Mouse (Mus musculus): ENCODE results near the gene Rarg.

Rarg gene

GRCm38 (mm10) chr15:102257202-102258075 is at the start of gene Rarg:
Rarg (minus strand) TSS chr15:102257517.
- DNase-seq: peak; percentile 81

- no peak for DNase-seq
These were observed 45.2 kb upstream of the Rarg start for GRCm38 (mm10) chr15:102302542-102302941.

- DNase-seq: no peak
These were observed 39.2 kb upstream of the Rarg start for GRCm38 (mm10) chr15:102296368-102297006.

GRCm38 (mm10) chr15:102295633-102296367 is 38.5 kb upstream of the Rarg start, which contains the start of gene Espl1:
Espl1 (plus strand) TSS chr15:102296266.
- peak; percentile 89 for DNase-seq

GRCm38 (mm10) chr15:102287395-102287794 is 30.1 kb upstream of the Rarg start:
- no peak for DNase-seq

- no peak for DNase-seq
These were observed 26.3 kb upstream of the Rarg start for GRCm38 (mm10) chr15:102283648-102284047.

GRCm38 (mm10) chr15:102282463-102283292 is 25.4 kb upstream of the Rarg start:
- no peak for DNase-seq

- DNase-seq: no peak
These were observed 23.3 kb upstream of the Rarg start for GRCm38 (mm10) chr15:102280623-102281022.

- DNase-seq: peak; percentile 58
These were observed 22.6 kb upstream of the Rarg start for GRCm38 (mm10) chr15:102279783-102280520.

GRCm38 (mm10) chr15:102279092-102279782 is 21.9 kb upstream of the Rarg start, which contains the start of gene Mfsd5:
Mfsd5 (plus strand) TSS chr15:102279454.
- DNase-seq: peak; percentile 89

GRCm38 (mm10) chr15:102278726-102279091 is 21.4 kb upstream of the Rarg start:
- no peak for DNase-seq

- no peak for DNase-seq
These were observed 16.8 kb upstream of the Rarg start for GRCm38 (mm10) chr15:102273982-102274716.

GRCm38 (mm10) chr15:102271441-102271840 is 14.1 kb upstream of the Rarg start:
- DNase-seq: no peak

GRCm38 (mm10) chr15:102270274-102270960 is 13.1 kb upstream of the Rarg start, which contains the start of gene Gm9918:
Gm9918 (plus strand) TSS chr15:102270563.
- DNase-seq: no peak

- DNase-seq: no peak
These were observed 8.2 kb upstream of the Rarg start for GRCm38 (mm10) chr15:102265548-102265947.

GRCm38 (mm10) chr15:102263037-102263436 is 5.7 kb upstream of the Rarg start:
- DNase-seq: no peak

GRCm38 (mm10) chr15:102262582-102262981 is 5.3 kb upstream of the Rarg start:
- no peak for DNase-seq

- peak; percentile 57 for DNase-seq
These were observed 1.4 kb upstream of the Rarg start for GRCm38 (mm10) chr15:102258581-102259253.

- DNase-seq: peak; percentile 70
These were observed 756 bp upstream of the Rarg start for GRCm38 (mm10) chr15:102258076-102258470.

All from cerebellum, adult 11-12 months (tissue).